Mouse (Mus musculus) stomach, postnatal 0 days (tissue): Measurements from ENCODE around the gene Syne3.

ENCODE experiments used
- CTCF ChIP-seq: IDR thresholded peaks from 2 replicates; pipeline ENCODE4 v1.5.1; 2016; ENCODE audit warnings: antibody characterized with exemption, low read depth, mild to moderate bottlenecking, moderate library complexity
- EP300 ChIP-seq: optimal IDR thresholded peaks from 2 replicates; pipeline ENCODE3; 2016; ENCODE audit warnings: antibody characterized with exemption

GRCm38 (mm10) chr12:104990741-104991454, 18.7 kb downstream of the Syne3 start:
- no peak for TF ChIP-seq CTCF
- no peak for TF ChIP-seq EP300
